ENCODE assay signal across 9 mouse cellular contexts in the genomic region with DNA sequence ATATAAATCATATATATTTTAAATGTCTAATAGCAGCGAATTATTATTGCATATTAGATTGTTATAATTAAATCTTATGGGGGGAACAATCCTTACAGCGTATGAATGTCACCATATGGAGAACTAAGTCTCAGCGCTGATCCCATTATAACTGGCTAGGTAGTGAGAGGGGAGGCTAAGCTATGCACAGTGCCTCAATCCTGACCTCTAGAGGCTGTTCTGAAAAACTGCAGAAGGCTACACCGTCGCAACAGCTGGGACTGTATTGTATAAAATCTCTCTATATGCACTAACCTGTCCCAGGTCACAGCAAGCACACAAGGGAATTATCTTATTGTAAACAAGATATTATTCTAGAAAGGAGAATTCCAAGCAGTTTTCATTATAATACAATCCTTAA.
A peak's percentile ranks its signal among the peaks of the same experiment; 100 is the strongest.
DNase-seq lines count a peak whose midpoint lies in the region; ATAC-seq and TF ChIP-seq lines count a peak whose summit lies in the region.
"Had no signal": no experiment of that assay in that cellular context is flagged by ENCODE, and none has a peak within 500 bp of the region (broad histone marks: within the 10 kb centered on the region; RNA-seq: fewer than 3 reads in every experiment).

No protein-coding gene starts in this region.

- H3K27ac ChIP-seq in heart, adult 2 months = no peak overlapping the region
- no peak overlapping the region for H3K27ac ChIP-seq in forebrain, embryonic 12.5 days
- no peak overlapping the region for H3K27ac ChIP-seq in kidney, adult 2 months (ENCODE audit: insufficient read depth, low read depth, low read length)
- H3K27ac ChIP-seq in limb, embryonic 12.5 days = no peak overlapping the region
- H3K27ac ChIP-seq: limb, embryonic 15.5 days had no signal

- intact Hi-C loops in heart, adult 2 months (cut with DNase I) = no loop called here

- TF ChIP-seq EP300 in heart, adult 2 months (IDR thresholded peaks at IDR 0.05; ENCODE audit: insufficient read depth, low read depth, low read length) = no peak

- no peaks in the 10 kb centered on the region for H3K9me3 ChIP-seq in forebrain, embryonic 12.5 days
- H3K9me3 ChIP-seq in limb, embryonic 12.5 days = no peaks in the 10 kb centered on the region
- H3K9me3 ChIP-seq: limb, embryonic 15.5 days had no signal

- H3K79me2 ChIP-seq in heart, adult 2 months (replicated peaks; ENCODE audit: control insufficient read depth, insufficient read depth, low read length) = no peaks in the 10 kb centered on the region

- DNase-seq in heart, adult 2 months = no peak
- DNase-seq in heart, adult 9 months (ENCODE audit: low spot score in 2 of 2) = no peak
- DNase-seq in c-Kit-positive CD71-positive TER-119-positive erythroid progenitor cells, embryonic 14.5 days (ENCODE audit: low spot score) = peak; percentile 6
- peak; percentile 58 for DNase-seq in kidney, adult 2 months
- DNase-seq in neural tube, embryonic 10.5 days (ENCODE audit: extremely low spot score, low spot score) = peak; percentile 23
- peak; percentile 16 for DNase-seq in thymus, postnatal 4 days

- H3K27me3 ChIP-seq in heart, adult 2 months (ENCODE audit: control insufficient read depth, insufficient read depth, low read length) = no peaks in the 10 kb centered on the region
- no peaks in the 10 kb centered on the region for H3K27me3 ChIP-seq in forebrain, embryonic 12.5 days
- H3K27me3 ChIP-seq in kidney, adult 2 months (replicated peaks; ENCODE audit: control insufficient read depth, insufficient read depth, low read length) = no peaks in the 10 kb centered on the region
- no peaks in the 10 kb centered on the region for H3K27me3 ChIP-seq in limb, embryonic 12.5 days
- H3K27me3 ChIP-seq: limb, embryonic 15.5 days had no signal

- H3K36me3 ChIP-seq in heart, adult 2 months (ENCODE audit: control insufficient read depth, insufficient read depth, low read length) = no peaks in the 10 kb centered on the region
- no peaks in the 10 kb centered on the region for H3K36me3 ChIP-seq in forebrain, embryonic 12.5 days (replicated peaks)
- no peaks in the 10 kb centered on the region for H3K36me3 ChIP-seq in kidney, adult 2 months (ENCODE audit: control insufficient read depth, insufficient read depth, low read length)
- H3K36me3 ChIP-seq in limb, embryonic 12.5 days = no peaks in the 10 kb centered on the region
- H3K36me3 ChIP-seq: limb, embryonic 15.5 days had no signal

- ATAC-seq in forebrain, embryonic 12.5 days (ENCODE audit: low FRiP score) = peak; percentile 93
- ATAC-seq in limb, embryonic 12.5 days (ENCODE audit: insufficient number of reproducible peaks, insufficient read depth, low FRiP score, low TSS enrichment, low read depth) = peak; percentile 68; the same call in 1 of the 2 replicates

- 12% methylated on average over 5 of the region's 5 CpGs for WGBS in heart, adult 2 months
- 16% methylated on average over 5 of the region's 5 CpGs for WGBS in forebrain, embryonic 12.5 days
- 10% methylated on average over 5 of the region's 5 CpGs for WGBS in kidney, adult 2 months
- WGBS in limb, embryonic 12.5 days = 15% methylated on average over 5 of the region's 5 CpGs

- TF ChIP-seq POLR2A in heart, adult 2 months (IDR thresholded peaks at IDR 0.05; ENCODE audit: insufficient read depth, low read depth, low read length) = no peak
- no peak for TF ChIP-seq POLR2A in kidney, adult 2 months (IDR thresholded peaks at IDR 0.05; ENCODE audit: low read depth, low read length)

- TF ChIP-seq CTCF in heart, adult 2 months (IDR thresholded peaks at IDR 0.05) = peak; percentile 82
- TF ChIP-seq CTCF in kidney, adult 2 months (conservative IDR thresholded peaks at IDR 0.05; ENCODE audit: insufficient read depth, insufficient read length, low read depth, low read length) = peak; percentile 93

- H3K9ac ChIP-seq in heart, adult 2 months (ENCODE audit: low read depth, low read length) = no peak overlapping the region
- H3K9ac ChIP-seq in forebrain, embryonic 12.5 days = no peak overlapping the region
- H3K9ac ChIP-seq in limb, embryonic 12.5 days (replicated peaks) = no peak overlapping the region
- H3K9ac ChIP-seq: limb, embryonic 15.5 days had no signal

- no peak overlapping the region for H3K4me2 ChIP-seq in forebrain, embryonic 12.5 days
- H3K4me2 ChIP-seq in limb, embryonic 12.5 days = no peak overlapping the region
- H3K4me2 ChIP-seq: limb, embryonic 15.5 days had no signal

- no peaks in the 10 kb centered on the region for H3K4me1 ChIP-seq in heart, adult 2 months (ENCODE audit: control insufficient read depth, insufficient read depth, low read length)
- no peaks in the 10 kb centered on the region for H3K4me1 ChIP-seq in forebrain, embryonic 12.5 days
- H3K4me1 ChIP-seq in kidney, adult 2 months (ENCODE audit: control insufficient read depth, insufficient read depth, low read length) = peaks cover 2% of the 10 kb centered on the region
- H3K4me1 ChIP-seq in limb, embryonic 12.5 days (replicated peaks) = 0 out of 2 replicates have a peak, but pooled peaks cover 6% of the 10 kb centered on the region

- no peak overlapping the region for H3K4me3 ChIP-seq in heart, adult 2 months
- no peak overlapping the region for H3K4me3 ChIP-seq in forebrain, embryonic 12.5 days (replicated peaks)
- no peak overlapping the region for H3K4me3 ChIP-seq in kidney, adult 2 months (ENCODE audit: insufficient read depth, low read depth, low read length)
- no peak overlapping the region for H3K4me3 ChIP-seq in limb, embryonic 12.5 days (replicated peaks)
- H3K4me3 ChIP-seq: limb, embryonic 15.5 days had no signal

Comparison
In these comparisons a context has a peak if more than half of its experiments do, and no peak if none do; other contexts are left out.
1. DNase-seq: peak in c-Kit-positive CD71-positive TER-119-positive erythroid progenitor cells, embryonic 14.5 days (single experiment), kidney, adult 2 months (single experiment), neural tube, embryonic 10.5 days (single experiment) and thymus, postnatal 4 days (single experiment); none in heart, adult 2 months (0 of 2) and heart, adult 9 months (0 of 2).